In the genomic region with DNA sequence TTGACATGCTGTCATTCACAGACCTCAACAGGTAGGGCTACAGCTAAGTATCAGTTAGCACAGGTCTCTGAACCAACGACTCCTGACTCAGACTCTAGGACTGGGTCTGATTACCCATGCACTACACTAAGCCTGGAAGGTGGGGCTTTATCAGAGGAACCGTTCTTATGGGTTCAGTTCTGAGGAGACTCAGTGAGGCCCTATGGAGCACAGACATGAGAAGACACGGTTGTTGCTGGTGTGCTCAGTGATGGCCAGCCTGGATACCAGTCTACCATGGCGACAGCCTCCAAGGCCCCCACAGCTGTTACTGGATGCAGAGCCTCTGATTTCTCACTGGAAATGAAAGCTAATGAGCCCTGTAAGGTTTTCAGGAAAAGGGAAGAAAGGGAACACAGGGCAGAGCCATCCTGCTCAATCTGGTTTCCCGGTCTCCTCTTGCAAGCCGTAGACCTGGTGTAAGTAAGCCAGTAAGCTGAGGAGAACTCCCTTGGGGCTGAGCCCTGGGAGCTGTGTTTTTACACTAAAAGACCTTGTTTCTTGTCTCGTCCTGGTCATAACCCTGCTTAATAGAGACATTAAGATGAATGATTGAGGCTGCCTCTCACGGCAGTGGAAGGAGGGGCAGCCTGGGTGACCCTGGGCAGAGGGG, we compare ENCODE assay signal across 11 mouse cellular contexts.
"Had no signal": no experiment of that assay in that cellular context is flagged by ENCODE, and none has a peak within 500 bp of the region (broad histone marks: within the 10 kb centered on the region; RNA-seq: fewer than 3 reads in every experiment).

No protein-coding gene starts in this region.

- DNase-seq: kidney, adult 2 months; kidney, postnatal 4 days; lung, adult 18-20 months; midbrain, embryonic 14.5 days; right cerebral cortex, postnatal 14 days; thymus, adult 2 months; thymus, postnatal 25 days had no signal

- H3K4me2 ChIP-seq: limb, embryonic 13.5 days; stomach, embryonic 15.5 days had no signal

- H3K36me3 ChIP-seq: limb, embryonic 13.5 days; stomach, embryonic 15.5 days had no signal

- H3K27me3 ChIP-seq: limb, embryonic 13.5 days; stomach, embryonic 15.5 days had no signal

- H3K9me3 ChIP-seq: limb, embryonic 13.5 days; stomach, embryonic 15.5 days had no signal

- H3K4me1 ChIP-seq: stomach, embryonic 15.5 days had no signal

- H3K9ac ChIP-seq: limb, embryonic 13.5 days; liver, embryonic 14.5 days; stomach, embryonic 15.5 days had no signal

- H3K4me3 ChIP-seq: layer of hippocampus, adult 2 months; limb, embryonic 13.5 days; stomach, embryonic 15.5 days had no signal

- H3K27ac ChIP-seq: layer of hippocampus, adult 2 months; limb, embryonic 13.5 days; liver, embryonic 14.5 days; stomach, embryonic 15.5 days had no signal
